Mouse (Mus musculus) stomach, adult 2 months (tissue): Measurements from ENCODE around the gene Hat1. TPM values are rescaled to one million over a fixed set of nuclear protein-coding genes. Genes with fewer than 3 reads are reported as not detected.

Experiments
- polyA plus RNA-seq: library from polyadenylated mRNA; depleted of rRNA; stranded (reverse); fragments of >200 nt; gene quantifications from 2 replicates; pipeline ENCODE4 v1.2.3, GENCODE M21; 2012; rRNA removed

Gene Hat1
- 0.25 and 0.36 TPM in 2 replicates for polyA plus RNA-seq

DNA sequence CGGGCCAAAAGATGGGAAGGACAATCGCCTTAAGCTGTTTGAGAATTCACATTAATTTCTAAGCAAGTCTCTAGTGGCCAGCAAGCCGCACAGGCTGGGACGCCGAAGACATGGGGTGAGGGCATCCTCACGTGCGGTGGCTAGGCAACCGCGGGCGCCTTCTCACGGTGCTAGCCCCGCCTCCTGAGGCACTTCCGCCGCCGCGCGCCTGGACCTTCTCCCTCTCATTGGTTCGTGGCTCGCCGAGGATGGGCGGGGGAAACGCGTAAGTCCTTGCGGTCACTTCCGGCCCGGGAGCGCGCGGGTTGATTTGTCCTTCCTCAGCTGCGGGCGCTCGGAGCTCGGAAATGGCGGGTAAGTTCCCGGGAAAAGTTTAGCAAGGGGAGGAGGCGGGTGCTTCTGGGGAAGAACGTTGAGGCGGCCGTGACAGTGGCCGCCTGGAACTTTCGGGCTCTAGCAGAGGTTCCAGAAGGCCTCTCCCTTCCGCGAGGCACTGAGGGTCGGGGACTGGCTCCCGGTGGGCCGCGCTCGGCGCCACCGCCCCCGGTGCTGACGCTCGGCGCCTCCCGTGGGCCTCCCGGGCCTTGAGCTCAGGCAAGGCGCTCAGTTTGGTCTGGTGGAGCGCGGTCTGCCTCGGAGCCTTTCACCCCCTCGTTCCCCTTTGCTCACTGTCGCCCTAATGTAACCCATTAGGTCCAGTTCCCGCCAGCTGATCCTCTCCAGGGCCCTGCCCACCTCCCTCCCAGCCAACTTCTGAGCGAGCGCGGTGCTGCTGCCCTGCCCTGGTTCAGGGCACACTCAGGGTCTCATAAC lies at the start of gene Hat1:
Gene Hat1 (plus strand): TSS at position 8 of the 813 bp plus-strand sequence.

DNA sequence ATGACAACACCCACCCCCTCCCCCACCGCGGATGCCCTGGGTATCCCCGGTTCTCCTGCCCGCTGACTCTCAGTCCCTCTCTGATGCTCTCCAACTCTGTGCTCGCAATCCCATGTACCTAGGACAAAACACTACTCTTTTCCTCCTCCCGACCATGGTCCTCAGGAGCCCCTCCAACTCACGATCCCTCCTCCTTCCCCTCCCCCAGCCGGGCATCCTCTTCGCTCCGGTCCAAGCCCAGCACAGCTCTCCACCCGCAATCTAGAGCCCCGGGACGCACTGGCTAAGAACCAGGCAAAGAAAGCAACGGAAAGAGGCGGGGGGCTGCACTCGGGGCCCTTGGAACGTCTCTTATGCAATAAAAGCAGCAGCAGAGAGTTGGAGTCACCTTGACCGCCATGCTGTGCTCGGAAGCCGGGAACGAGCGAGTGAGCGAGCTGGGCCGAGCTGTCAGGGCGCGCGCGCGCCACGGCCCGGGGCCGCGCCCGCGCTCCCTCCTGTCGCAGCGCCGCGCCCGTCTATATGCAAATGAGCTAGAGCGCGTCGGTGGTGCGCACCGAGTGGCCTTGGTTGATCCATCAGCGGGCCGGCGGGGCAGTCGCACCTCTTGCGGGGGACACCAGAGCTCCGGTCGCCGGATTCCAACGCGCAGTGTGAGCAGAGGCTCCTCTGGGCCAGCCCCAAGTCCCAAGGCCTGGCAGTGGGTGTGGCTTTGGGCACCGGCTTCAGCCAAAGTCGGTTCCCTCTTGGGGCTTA lies 21.5 kb upstream of the Hat1 start, which contains the start of gene Slc25a12:
Gene Slc25a12 (minus strand): TSS at position 625 of the 756 bp plus-strand sequence.

DNA sequence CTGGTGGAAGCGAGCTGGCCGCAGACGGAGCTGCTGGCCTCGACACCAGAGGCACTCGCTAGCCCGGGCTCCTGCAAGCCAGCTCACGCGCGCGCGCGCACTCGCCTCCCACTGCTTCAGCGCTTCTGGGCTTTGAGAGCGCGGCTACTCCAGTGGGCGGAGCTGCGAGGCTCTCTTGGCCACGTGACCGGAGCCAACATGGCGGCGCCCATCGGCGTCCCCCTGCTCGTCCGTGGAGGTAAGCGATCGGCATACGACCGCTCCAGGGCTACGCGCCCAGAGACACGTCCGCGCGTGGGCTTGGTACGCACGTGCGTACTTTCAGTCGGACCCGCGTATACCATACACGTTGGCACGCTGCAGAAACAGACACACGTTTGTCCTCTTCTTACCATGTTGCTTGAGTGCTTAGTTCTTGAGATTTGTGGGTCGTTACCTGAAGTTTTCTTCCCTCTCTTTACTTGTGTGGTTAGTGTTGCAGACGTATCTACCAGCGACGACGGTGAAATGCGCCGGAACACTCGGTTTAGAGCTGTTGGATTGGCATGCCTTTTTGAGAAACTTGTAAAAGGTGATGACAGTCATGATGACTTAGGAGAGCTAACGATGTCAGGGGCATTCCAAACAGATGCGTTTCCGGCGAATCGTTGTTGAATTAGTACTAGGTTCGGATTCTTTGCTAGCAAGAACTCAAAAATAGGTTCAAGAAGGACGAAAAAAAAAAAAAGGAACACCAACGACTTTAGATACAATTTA lies 64.6 kb downstream of the Hat1 start, which contains the start of gene Metap1d:
Gene Metap1d (plus strand): TSS at position 116 of the 756 bp plus-strand sequence.

Other genes starting within 250 kb of the Hat1 start
- 1.5 and 3.1 TPM in 2 replicates for gene Dync1i2, start 177.3 kb upstream of the Hat1 start, polyA plus RNA-seq
- gene Slc25a12, start 21.2 kb upstream of the Hat1 start, polyA plus RNA-seq = 19.4 and 21.1 TPM in 2 replicates
- gene Metap1d, start 64.3 kb downstream of the Hat1 start, polyA plus RNA-seq = 1.8 and 3.8 TPM in 2 replicates
- gene Dlx1, start 139.2 kb downstream of the Hat1 start, polyA plus RNA-seq = 0.27 and 1.1 TPM in 2 replicates
- gene Dlx2, start 157.8 kb downstream of the Hat1 start, polyA plus RNA-seq = 0.27 and 0.29 TPM in 2 replicates